Mouse (Mus musculus) CH12F3 (cell line): ENCODE measurements around the gene Ppp1r14b.

Experiments used
- in situ Hi-C: fragments of 300-500 bp; cut with MboI; formaldehyde crosslinking; loops from 2 replicates; pipeline ENCODE4 v1.14.3; 2020; ENCODE audit warnings: low sequenced_read_pairs

The Ppp1r14b gene

DNA sequence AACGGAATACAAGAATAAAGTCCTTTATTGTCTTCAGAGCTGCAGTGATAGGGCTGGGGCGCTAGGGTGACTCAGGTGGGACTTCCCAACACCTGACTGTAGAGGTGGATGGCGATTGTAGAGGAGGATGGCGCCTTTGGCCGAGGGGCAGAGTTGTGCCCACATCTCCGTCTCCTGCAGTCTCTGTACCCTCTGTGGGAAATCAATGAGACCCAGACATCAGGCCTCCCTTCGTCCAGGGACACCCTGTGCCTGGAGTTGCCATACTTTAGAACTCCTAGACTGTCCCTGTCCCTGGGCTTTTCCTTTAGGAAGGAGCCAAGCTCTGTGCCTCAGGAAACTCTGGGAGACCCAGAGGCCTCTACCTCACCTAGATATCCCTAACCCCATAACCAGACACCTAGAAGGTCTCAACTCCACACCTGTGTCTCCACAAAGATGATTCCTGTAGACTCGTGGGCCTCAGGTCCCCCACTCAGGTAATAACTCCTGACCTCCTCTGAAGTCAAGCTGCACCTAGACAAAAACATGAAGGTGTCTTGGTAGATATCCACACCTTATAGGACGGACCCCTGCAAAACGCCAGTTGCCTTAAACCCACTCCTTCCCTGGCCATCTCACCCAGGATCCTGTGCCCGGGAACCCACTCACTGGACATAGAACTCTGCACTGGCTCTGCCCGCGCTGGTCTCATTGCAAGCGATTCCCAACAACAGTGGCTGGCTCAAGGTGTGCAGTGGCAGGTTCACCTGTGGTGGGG, 18.4 kb downstream of the Ppp1r14b start:
- in situ Hi-C loops, result no loop called here

DNA sequence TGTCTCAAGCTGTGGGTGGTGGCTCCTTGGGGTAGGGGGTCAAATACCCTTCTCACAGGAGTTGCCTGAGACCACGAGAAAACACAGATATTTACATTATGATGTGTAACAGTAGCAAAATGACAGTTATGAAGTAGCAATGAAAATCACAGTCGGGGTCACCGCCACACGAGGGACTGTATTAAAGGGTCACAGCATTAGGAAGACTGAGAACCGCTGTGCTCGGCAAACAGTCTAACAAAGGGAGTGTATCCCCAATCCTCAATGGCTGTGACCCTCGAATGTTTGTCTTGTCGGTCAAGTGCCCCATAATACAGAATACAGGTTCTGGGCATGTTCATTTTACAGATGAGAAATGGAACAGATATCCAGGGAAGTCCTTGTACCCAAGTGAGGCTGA, 19.2 kb downstream of the Ppp1r14b start:
- in situ Hi-C loops, result no loop called here

DNA sequence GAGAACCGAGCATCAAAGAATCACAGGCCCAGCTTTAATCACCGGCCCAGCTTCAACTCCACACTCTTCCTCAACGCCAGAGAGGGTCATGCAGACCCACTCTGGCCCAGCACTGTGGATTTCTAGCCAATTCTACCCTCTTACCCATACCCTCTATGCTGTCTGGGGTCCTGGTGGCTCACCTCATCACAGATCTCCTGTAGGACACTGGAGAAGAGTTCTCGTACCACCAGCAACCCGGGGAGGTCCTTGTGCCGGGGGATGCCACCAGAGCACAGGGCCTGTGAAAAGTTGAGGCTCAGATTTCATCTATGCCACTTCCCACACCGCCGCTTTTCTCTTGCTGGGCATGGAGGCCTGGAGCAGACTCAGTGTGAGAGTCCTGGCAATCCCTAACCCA, 19.7 kb downstream of the Ppp1r14b start:
- in situ Hi-C loops, result no loop called here

DNA sequence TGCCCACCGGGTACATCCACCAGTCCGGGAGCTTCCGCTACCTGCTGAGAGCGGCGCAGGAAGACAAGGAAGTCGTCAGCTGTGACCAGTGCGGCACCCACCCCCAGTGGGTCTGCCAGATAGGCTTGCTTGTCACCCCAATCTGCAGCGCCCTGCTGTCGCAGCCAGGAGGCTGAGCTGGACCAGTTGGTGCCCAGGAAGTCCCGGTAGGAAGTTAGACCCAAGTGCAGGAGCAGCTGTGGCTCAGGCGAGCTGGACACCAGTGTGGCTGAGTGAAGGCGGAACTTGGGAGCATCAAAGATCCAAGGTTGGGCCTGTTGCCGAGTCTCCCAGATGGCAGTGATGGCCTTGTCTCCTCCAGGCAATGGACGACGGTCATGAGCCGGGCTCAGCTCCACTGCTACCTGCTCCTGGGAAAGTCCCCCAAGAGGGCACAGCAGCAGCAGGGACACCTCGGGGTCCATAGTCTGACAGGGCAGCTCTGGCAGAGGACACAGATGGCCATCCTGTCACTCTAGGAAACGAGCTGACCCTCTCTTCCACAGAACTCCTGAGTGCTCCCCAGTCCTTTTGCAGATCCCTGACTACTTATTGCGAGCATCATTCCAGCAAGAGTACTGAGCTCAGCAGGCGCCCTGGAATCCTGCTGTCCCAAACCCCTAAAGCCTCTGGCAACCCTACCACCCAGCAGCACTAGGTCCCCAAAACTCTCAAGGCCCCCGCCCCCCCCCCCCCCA, 20.7 kb downstream of the Ppp1r14b start:
- in situ Hi-C loops, result no loop called here

DNA sequence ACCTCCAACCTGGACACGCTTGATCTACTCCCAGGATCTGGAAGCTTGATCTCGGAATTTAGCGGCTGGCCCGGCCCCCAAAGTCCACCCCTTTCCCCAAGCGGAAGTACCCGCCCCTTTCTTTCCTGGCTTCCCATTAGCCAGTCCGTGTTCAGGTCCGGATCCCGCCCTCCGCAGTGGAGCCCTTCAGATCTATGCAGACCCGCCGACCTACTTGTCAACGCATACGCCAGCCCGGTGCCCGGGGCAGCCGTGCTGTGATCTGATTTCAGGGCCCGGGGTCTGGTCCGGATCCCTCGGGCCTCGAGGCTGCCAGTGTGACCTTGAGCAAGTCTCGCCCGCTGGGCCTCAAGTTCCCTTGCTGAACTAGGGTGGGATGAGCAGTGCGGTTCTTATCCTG, 21.2 kb downstream of the Ppp1r14b start, which contains the start of the genes Nudt22 and Trpt1:
Gene Nudt22 (minus strand): TSS at position 112 of the 400 bp plus-strand sequence.
Gene Trpt1 (plus strand): TSS at position 126 of the 400 bp plus-strand sequence.
- in situ Hi-C loops, result no loop called here

DNA sequence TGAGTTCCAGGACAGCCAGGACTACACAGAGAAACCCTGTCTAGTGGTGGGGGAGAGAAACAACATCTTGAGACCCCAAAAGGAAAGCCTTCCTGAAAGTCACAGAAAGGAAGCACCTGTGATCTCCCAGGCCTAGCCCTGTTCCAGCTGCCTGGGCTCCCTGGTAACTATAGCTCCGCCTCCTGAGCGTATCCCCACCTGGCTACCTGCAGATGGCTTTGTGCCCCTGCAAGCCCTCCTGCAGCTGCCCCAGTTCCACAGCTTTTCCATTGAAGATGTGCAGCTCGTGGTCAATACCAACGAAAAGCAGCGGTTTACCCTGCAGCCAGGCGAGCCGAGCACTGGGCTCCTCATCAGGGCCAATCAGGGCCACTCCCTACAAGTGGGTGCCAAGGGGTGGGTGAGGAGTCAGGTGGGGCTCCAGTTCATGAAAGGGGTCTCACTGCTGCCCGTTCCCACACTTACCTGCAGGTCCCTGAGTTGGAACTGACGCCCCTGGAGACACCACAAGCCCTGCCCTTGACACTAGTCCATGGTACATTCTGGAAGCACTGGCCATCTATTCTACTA, 23.0 kb downstream of the Ppp1r14b start:
- in situ Hi-C loops, result no loop called here

DNA sequence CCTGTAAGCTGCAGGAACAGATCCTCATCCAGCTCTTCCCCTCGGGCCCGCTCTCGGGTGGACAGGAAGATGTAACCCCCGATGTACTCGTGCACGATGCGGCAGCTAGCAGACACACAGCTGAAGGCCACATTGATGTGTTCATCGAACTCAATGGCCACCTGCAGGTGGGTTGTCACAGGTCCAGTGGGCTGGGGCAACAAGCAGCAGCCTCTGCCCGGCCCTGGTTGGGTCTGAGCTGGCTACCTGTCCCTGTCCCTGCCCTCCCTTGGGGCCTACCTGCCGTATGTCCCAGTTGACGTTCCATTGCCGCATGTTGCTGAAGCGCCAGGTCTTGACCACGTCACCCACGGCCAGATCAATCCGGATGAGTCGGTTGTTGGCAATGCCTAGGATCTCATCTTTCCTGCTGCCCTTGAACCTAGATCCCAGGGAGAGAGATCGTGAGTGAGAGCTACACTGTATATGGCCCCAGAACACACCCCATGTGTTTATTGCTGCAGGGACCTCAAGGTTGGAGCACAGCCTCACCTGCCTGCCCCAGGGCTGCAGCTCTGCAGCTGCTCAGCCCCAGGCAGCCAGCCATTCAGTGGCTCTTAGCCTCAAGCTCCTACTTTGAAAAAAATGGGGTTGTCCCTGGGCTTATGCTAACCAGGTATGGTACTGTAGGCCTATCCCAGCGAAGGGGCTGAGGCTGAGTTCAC, 24.7 kb downstream of the Ppp1r14b start:
- in situ Hi-C loops, result no loop called here

DNA sequence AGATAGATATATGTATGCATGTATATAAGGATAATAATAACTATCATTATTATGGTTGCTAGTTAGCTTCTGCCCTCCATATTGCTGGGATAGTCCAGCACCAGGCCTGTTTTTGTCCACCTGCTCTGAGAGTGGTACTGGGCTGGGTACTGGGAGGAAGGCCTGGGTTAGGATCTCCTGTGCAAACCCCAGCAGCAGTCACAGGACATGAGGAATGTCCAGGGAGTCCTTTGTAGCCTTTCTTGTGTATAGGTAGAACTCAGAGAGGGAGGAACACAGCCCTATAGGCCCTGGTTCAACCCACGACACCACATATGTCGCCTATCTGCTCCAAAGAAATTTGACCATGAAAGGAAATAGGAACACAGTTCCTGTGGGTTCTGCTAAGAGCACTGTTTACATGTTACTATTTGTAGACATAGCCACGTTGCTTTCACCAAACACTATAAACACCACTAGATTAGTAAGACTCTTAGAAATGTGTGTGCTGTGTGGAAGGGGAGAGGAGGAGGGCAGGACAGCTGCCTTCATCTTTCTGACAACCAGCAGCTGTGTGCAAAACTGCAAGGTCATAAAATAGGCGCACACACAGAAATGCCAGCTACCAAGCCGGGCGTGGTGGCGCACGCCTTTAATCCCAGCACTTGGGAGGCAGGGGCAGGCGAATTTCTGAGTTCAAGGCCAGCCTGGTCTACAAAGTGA, 32.3 kb downstream of the Ppp1r14b start:
- in situ Hi-C loops, result no loop called here

DNA sequence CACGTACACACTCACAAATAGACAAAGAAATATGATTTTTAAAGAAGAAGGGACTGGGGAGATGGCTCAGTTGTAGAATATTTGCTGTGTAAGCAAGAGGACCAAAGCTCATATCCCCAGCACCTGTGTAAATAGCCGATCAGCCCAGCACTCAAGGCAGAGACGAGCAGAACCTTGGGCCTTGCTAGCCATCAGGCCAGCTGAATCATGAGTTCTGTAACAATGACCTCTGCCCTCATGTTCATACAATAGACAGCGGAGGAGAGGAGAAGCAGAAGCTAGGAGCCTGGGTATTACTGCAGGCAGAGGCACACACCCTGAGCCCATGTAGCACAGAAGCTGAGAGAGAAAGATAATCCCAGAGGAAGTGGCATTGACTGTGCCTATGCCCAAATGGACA, 37.7 kb downstream of the Ppp1r14b start:
- in situ Hi-C loops, result no loop called here

DNA sequence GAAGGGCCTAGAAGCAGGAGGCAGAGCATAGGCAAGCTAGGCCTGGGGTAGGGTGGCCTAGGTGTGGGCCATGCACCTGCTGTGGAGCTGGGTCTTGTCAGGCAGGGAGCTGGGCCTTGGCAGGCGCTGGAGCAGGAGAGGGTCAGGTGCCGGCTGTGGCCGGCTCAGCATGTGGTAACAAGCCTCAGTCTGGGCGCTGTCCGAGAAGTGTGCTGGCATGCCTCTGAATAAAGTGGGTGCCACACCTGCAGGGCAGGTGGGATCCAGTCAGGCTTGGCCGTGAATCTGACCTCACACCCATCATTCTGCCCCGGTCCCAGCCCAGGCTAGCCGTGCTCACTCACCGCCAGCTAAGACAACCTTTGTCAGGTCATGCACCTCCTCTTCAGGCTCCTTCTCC, 39.2 kb downstream of the Ppp1r14b start:
- in situ Hi-C loops, result no loop called here

DNA sequence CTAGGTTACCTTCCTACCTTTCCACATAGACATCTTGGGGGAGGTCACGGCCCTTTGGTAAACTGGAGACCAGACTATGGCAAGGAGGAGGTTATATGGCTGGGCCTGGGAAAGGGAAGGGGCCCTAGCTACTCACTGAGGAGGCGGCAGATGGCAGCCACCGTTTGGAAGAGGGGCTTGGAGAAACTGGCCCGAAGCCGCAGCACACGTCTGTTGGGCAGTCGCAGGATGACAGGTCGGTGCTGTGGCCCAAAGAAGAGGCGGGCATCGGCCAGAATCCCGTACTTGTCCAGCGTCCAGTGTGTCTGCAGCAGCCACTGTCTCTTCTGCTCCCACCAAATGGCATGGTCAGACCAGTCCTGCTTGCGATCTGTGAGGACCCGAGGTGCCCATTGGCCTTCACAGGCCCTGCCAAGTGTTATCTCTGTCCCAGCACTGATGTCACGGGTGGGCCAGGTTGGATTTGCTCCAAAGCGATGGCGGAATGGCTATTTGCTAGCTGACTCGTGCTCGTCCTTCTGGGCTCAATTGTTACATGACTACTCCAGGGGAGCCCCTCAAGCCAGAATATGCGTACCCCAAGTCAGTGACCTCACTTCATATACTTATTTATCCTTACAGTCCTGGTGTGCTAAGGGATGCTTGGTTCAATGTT, 39.8 kb downstream of the Ppp1r14b start:
- in situ Hi-C loops, result no loop called here

DNA sequence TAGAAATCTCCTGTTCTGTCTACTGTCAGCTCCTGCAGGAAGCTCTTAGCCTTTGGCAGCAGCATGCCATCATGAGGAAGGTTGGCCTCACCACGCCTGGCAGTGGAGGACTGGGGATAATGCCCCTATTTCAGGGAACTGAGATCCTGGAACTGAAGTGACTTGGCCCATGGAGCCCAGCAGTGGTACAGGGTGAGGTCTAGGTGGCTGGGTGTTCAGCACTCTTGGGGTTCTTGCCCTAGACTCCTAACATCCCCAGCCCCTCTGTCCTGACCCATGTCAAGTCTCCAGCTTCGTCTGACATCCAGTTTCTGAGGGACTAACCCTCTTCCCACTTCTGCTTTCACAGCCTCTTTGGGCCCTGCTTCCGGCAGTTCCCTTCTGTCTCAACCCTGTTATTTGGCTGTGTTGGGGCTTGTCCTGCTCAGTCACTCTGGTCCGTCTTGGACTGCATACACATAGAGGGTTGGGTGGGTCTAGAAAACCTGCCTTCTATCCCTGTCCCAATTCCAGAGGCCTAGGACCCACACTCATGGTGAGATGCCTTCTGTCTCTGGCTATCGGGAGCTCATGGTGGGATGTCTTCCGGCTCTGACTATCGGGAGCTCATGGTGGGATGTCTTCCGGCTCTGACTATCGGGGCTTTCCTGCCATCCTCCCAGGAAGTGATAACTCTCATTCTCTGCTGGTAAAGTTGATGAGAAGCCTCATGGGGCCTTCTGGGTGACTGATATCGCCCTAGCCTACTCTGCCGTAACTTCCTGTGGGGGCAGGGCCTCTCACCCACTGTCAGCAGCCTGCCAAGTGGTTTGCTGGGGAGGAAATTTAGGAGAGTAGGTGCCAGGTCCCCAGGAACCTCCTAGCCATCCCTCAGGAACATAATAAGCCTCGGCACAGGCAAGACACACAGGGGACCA, 43.0 kb downstream of the Ppp1r14b start:
- in situ Hi-C loops, result no loop called here

DNA sequence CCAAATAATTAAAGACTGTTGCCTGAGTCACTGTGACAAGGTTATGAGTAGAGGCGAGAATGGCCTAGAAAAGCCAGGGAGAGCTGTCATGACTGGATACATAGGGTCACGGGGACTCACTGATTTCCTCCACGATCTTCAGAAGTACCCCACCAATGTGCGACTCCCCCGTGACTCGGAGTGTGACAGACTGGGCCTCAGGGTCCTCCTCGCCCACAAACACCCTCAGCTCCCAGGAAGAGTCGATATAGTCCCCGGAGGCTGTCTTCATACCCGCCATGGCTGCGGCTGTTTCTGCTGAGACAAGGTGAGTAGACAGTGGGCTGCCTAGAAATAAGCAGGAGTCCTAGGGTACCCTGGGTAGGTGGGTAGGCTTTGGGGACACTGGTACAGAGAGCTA, 43.8 kb downstream of the Ppp1r14b start:
- in situ Hi-C loops, result no loop called here

DNA sequence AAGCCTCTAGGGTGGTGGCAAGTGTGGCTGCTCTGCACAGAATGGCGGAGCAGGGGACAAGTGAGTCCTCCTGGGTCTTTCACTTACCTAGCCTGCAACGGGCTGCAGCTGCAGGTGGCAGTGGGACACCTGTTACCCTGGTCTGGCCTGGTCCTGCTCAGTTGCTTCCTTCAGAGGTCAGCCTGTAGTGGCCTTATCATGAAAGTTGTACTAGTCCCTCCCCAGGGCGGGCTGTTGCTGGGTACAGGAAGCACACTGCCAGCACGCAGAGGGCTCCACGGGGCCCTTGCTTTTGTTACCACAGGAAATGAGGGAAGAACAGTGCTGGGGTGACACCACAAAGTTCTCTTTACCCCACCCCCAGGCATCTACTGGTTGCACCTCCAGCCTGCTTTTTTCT, 44.4 kb downstream of the Ppp1r14b start, which contains the start of gene Fermt3:
Gene Fermt3 (minus strand): TSS at position 279 of the 400 bp plus-strand sequence.
- in situ Hi-C loops, result no loop called here

DNA sequence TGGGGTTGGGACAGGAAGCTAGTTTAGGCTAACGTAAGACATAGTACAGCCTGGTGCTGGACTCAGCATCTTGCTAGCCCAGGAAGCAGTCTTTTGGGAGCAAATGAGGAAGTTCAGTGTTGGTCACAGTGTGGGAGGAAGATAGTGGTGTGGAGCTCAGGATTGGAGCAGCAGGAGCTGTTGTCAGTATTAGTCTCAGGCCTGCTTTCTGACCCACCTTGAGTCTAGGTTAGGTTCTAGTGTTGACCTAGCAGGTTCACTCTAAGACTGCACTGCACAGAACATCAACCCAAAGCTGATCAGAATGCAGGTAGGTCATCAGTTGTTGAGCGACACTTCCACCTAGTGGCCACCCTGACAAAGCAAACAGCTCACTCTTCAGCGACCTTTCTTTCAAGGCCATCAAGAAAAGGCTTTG, 45.5 kb downstream of the Ppp1r14b start:
- in situ Hi-C loops, result no loop called here
